Mouse (Mus musculus): Measurements from ENCODE around the gene Itgb4. TPM values are rescaled to one million over a fixed set of nuclear protein-coding genes. Genes with fewer than 3 reads are reported as not detected.

Itgb4 gene
- polyA plus RNA-seq (2012; ENCODE audit: insufficient read depth, insufficient read length, missing spikeins), result 0.23 TPM in 1 of 2 replicates, not detected in the other

DNA sequence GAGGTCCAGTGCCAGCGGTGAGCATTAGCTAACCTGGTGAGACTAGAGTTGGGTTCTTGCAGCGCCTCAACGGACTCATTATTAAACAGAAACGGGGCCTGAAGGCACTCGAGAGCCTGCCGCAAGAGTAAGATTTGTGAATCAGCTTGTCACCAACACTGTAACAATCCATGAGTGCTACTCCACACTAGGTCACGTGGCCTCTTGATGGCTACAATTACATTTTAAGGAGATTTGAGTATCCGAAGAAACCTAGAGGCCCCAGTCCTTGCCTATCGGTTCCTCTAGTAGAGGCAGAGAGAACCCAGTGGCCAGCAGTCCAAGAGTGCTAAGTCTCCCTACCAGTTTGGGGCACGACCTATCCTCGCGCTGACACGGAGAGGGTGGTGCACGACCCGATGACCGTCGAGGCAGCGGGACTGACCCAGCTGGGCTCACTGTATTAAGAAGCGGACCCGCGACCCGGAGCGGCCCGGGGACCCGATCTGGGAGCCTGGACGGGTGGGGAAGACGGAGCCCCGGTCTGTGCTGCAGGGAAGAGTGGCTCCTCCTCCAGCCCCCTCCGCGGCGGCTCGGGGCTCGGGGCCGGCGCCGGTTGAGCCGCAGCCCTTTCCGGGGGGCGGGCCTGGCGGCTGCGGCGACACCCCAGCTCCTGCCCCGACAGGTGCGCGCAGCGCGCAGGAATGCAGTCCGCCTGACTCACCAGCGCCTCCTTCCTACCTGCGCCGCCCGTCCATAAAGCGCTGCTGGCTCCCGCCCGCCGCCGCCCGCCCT is at the start of gene Itgb4:
Gene Itgb4 (plus strand): TSS at position 401 of the 774 bp plus-strand sequence.
- Histone ChIP-seq H3K27ac (ENCODE audit: insufficient read depth, low read depth, low read length) (no peak within 1 kb of the TSS), H3K4me3 (ENCODE audit: insufficient read depth, low read length) (peak within 1 kb of the TSS; percentile 35), H3K4me1 (ENCODE audit: control insufficient read depth, insufficient read depth, low read length) (peaks cover 8% of the 10 kb centered on the region)
- TF ChIP-seq POLR2A (IDR thresholded peaks at IDR 0.05; ENCODE audit: borderline replicate concordance, low read depth, low read length) (no peak), CTCF (IDR thresholded peaks at IDR 0.05; ENCODE audit: low read depth, low read length) (no peak)

DNA sequence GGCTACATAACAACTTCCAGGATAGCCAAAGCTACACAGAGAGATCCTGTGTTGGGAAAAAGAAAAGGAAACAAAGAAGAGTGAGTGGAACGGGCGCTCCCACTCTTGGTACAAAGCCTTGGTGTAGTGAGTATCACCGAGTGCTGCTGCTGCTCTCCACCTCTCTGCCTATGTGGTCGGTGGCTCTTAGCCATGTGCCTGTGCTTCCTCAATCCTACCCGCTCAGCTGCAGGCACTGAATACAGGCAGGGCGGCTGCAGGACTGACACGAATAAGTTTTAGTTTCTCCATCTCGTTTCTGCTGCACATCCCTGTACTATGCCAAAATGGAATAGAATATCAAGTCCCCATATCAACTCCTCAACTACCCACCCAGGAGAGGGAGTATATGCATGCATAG is 45.5 kb upstream of the Itgb4 start:
- TF ChIP-seq CTCF (IDR thresholded peaks at IDR 0.05; ENCODE audit: low read depth, low read length) (no peak), POLR2A (IDR thresholded peaks at IDR 0.05; ENCODE audit: borderline replicate concordance, low read depth, low read length) (no peak)
- H3K4me1 ChIP-seq (ENCODE audit: control insufficient read depth, insufficient read depth, low read length), result peaks cover 15% of the 10 kb centered on the region
- H3K27ac ChIP-seq (ENCODE audit: insufficient read depth, low read depth, low read length), result peak overlapping the region; percentile 56
- no peak overlapping the region for H3K4me3 ChIP-seq (ENCODE audit: insufficient read depth, low read length)

DNA sequence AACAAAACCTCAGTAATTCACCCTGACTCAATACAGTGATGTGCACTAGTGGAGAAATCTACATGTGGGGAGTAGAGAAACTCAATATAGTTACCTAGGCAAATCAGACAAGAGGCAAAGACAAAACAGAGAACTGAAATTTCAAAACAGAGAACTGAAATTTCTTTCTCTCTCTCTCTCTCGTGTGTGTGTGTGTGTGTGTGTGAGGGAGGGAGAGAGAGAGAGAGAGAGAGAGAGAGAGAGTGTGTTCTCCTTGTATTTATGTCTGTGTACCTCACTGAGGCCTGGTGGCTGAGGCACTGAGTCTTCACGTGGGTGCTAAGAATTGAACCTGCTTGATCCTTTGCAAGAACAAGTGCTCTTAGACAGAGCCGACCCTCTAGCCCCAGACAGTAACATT is 44.7 kb upstream of the Itgb4 start:
- Histone ChIP-seq H3K4me3 (ENCODE audit: insufficient read depth, low read length) (no peak overlapping the region), H3K27ac (ENCODE audit: insufficient read depth, low read depth, low read length) (peak overlapping the region; percentile 61), H3K4me1 (ENCODE audit: control insufficient read depth, insufficient read depth, low read length) (peaks cover 19% of the 10 kb centered on the region)
- TF ChIP-seq POLR2A (IDR thresholded peaks at IDR 0.05; ENCODE audit: borderline replicate concordance, low read depth, low read length) (no peak), CTCF (IDR thresholded peaks at IDR 0.05; ENCODE audit: low read depth, low read length) (no peak)

DNA sequence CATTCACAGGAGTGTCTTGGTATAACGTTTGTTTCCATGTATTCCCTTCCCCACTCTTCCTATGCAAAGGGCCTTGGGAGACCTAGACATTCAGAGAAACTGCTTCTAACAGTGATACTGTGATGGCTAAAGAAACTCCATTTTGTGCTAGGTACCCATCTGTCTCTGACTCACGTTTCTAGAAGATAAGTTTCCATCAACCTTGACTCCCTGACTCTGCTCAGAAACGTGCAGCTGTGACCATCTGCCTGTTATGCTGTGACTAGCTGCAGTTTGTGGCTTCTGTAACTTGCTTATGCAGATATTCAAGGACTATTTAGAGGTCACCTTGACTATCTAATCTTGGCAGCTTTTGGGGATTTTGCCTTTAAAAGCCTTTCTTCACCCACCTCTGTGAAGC is 43.3 kb upstream of the Itgb4 start:
- peaks cover 22% of the 10 kb centered on the region for H3K4me1 ChIP-seq (ENCODE audit: control insufficient read depth, insufficient read depth, low read length)
- H3K27ac ChIP-seq (ENCODE audit: insufficient read depth, low read depth, low read length), result no peak overlapping the region
- H3K4me3 ChIP-seq (ENCODE audit: insufficient read depth, low read length), result no peak overlapping the region
- TF ChIP-seq CTCF (IDR thresholded peaks at IDR 0.05; ENCODE audit: low read depth, low read length) (no peak), POLR2A (IDR thresholded peaks at IDR 0.05; ENCODE audit: borderline replicate concordance, low read depth, low read length) (no peak)

DNA sequence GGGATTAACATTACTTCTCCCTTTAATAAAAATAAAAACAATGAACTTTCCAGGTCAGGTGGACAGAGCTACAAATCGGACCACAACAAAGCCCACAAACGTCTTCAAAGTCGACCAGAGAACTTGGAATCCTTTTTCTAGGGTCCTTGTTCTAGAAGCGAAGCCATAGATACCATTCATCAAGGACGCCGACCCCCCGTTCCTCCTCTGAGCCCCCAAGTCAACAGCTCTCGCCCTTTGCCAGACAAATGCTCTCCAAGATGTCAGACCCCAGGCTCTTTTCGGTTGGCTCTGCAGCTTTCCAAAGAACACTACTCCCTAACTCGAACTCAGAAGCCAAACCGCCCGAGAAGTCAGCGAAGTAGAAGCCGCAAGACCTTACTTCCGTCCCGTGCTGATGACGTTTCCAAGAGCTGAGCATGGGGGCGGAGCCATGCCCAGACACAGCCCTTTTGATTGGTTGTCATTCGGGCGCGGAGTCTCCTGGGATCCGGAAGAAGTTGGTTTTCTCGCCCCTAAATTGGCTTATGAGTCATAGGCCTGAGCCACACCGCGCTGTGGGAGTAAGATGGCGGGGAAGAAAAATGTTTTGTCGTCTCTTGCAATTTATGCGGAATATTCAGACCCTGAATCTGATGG is 41.3 kb upstream of the Itgb4 start, which contains the start of the genes Sap30bp and Recql5:
Gene Sap30bp (plus strand): TSS at position 175 of the 639 bp plus-strand sequence.
Gene Recql5 (minus strand): TSS at position 370 of the 639 bp plus-strand sequence.
- H3K4me3 ChIP-seq (ENCODE audit: insufficient read depth, low read length), result peak within 1 kb of the TSS; percentile 95
- TF ChIP-seq POLR2A (IDR thresholded peaks at IDR 0.05; ENCODE audit: borderline replicate concordance, low read depth, low read length), result 0 out of 2 replicates have a peak, but pooled peaks have one; percentile 42
- TF ChIP-seq CTCF (IDR thresholded peaks at IDR 0.05; ENCODE audit: low read depth, low read length), result no peak
- 0 out of 2 replicates have a peak within 1 kb of the TSS, but pooled peaks have one; percentile 18 for H3K27ac ChIP-seq (ENCODE audit: insufficient read depth, low read depth, low read length)
- H3K4me1 ChIP-seq (ENCODE audit: control insufficient read depth, insufficient read depth, low read length), result peaks cover 22% of the 10 kb centered on the region

DNA sequence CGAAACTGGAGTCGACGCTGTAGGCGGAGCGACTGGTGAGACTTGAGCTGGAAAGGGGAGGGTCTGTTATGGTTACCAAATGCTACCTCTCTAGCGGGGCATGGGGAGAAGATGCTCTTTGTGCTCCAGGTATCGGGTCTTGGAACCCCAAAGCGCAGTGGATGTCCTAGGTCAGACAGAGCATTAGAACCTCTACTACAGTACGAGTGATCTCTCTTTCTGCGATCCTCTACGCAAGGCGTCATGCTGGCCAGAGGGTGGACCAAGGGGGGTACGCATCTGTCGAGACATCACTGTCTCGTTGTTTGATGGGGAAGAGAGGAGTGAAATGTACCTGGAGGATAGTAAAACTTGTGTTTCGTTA is 40.8 kb upstream of the Itgb4 start:
- H3K4me3 ChIP-seq (ENCODE audit: insufficient read depth, low read length), result peak overlapping the region; percentile 85
- TF ChIP-seq CTCF (IDR thresholded peaks at IDR 0.05; ENCODE audit: low read depth, low read length) (no peak), POLR2A (IDR thresholded peaks at IDR 0.05; ENCODE audit: borderline replicate concordance, low read depth, low read length) (no peak)
- H3K4me1 ChIP-seq (ENCODE audit: control insufficient read depth, insufficient read depth, low read length), result peaks cover 19% of the 10 kb centered on the region
- no peak overlapping the region for H3K27ac ChIP-seq (ENCODE audit: insufficient read depth, low read depth, low read length)

DNA sequence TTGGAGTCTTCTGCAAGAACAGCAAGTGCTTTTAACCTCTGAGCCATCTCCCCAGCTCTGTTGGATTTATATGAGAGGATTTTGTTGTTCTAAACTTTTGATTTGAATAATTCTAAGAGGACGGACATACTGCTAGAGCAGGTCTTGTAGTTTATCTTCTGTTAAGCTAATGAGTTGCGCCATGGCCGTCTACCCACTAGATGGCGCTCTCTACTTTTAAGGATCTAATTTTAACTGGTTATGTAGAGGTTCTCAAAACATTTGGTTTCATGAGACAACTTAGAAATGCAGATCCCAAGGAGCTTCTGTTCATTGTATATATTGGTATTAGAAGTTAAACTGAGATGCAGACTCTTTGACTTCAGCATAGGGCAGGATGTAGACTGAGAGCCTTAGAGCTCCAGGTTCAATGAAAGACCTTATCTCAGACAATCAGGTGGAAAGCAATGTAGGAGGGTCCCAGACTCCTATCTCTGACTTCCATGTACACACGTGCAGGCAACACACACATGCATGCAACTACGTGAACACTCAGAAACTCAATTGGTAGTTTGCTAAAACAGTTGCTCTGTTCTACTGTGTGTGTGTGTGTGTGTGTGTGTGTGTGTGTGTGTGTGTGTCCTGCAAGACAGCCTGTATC is 34.7 kb upstream of the Itgb4 start:
- TF ChIP-seq CTCF (IDR thresholded peaks at IDR 0.05; ENCODE audit: low read depth, low read length) (no peak), POLR2A (IDR thresholded peaks at IDR 0.05; ENCODE audit: borderline replicate concordance, low read depth, low read length) (no peak)
- H3K4me1 ChIP-seq (ENCODE audit: control insufficient read depth, insufficient read depth, low read length), result peaks cover 3% of the 10 kb centered on the region
- no peak overlapping the region for H3K27ac ChIP-seq (ENCODE audit: insufficient read depth, low read depth, low read length)
- no peak overlapping the region for H3K4me3 ChIP-seq (ENCODE audit: insufficient read depth, low read length)

DNA sequence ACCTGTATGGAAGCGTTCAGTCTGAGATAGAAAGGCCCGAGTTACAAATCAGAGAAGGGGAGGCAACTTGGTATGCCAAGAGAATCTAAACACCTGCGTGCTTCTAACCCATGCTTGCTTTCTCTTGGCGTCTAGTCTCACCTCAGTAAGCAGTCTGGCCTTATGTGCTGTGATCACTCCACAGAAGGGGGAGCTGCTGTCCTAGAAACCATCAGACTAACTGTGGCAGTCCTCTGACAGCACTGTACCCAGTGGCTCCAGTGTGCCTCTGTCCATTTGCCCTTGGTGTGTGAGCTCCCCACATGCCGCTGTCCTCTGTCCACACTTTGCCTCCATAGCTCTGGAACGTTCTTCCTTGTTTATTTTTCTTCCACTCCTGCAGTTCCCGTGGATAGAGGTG is 32.5 kb upstream of the Itgb4 start:
- H3K4me3 ChIP-seq (ENCODE audit: insufficient read depth, low read length), result no peak overlapping the region
- no peaks in the 10 kb centered on the region for H3K4me1 ChIP-seq (ENCODE audit: control insufficient read depth, insufficient read depth, low read length)
- TF ChIP-seq POLR2A (IDR thresholded peaks at IDR 0.05; ENCODE audit: borderline replicate concordance, low read depth, low read length) (no peak), CTCF (IDR thresholded peaks at IDR 0.05; ENCODE audit: low read depth, low read length) (no peak)
- no peak overlapping the region for H3K27ac ChIP-seq (ENCODE audit: insufficient read depth, low read depth, low read length)

DNA sequence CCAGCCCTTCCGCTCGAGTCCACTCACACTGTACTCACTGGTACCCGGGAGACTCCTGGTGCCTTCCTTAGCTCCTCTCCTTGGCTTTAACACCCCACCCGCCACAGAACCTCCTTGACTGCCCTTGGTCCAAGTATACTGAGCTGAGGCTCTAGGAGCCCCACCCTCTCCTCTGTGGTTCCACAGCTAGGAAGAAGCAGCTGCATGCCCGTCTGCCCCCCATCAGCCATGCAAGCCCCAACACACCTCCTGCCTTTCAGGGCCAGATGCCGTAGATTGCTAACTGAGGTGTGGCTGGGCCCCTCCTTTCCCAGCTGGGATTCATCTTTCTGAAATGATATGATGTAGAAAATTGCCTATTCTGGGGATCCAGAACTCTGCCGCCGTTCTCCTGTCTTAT is 29.3 kb upstream of the Itgb4 start:
- no peak for TF ChIP-seq POLR2A (IDR thresholded peaks at IDR 0.05; ENCODE audit: borderline replicate concordance, low read depth, low read length)
- TF ChIP-seq CTCF (IDR thresholded peaks at IDR 0.05; ENCODE audit: low read depth, low read length), result no peak
- no peak overlapping the region for H3K4me3 ChIP-seq (ENCODE audit: insufficient read depth, low read length)
- no peaks in the 10 kb centered on the region for H3K4me1 ChIP-seq (ENCODE audit: control insufficient read depth, insufficient read depth, low read length)
- no peak overlapping the region for H3K27ac ChIP-seq (ENCODE audit: insufficient read depth, low read depth, low read length)
